Mouse (Mus musculus): ENCODE results near the gene Tenm2.

DNA sequence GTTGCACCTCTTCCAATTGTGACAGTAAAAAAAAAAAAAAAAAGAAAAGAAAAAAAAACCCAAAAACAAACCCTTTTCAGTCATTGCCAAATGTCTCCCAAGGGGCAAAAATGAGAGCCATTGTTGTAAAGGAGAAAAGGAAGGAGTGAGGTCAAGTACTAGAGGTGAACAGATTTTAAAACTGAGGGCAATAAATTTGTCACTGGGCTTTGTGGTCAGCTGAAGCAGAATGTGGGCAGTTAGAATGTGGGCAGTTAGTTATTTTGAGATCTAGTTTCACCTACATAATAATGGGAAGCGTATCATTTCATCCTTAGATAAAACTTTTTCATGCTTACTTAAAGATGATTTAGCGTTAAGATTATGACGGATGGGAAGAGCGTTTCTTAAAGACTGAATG, 1016.2 kb downstream of the Tenm2 start:
- TF ChIP-seq NRF1 (IDR thresholded peaks at IDR 0.05; ENCODE audit: insufficient read depth, low read depth, low read length, poor library complexity, severe bottlenecking), result no peak
- TF ChIP-seq ZMIZ1 (IDR thresholded peaks at IDR 0.05; ENCODE audit: low read depth, low read length), result no peak
- no peak for TF ChIP-seq POLR2A (IDR thresholded peaks at IDR 0.05; ENCODE audit: control insufficient read depth in 1 of 2, insufficient read depth in 1 of 2, low read depth in 1 of 2, low read length in 2 of 2, poor library complexity in 1 of 2)
- no peak for TF ChIP-seq ELF1 (IDR thresholded peaks at IDR 0.05; ENCODE audit: low read depth, low read length)
- no peak for TF ChIP-seq USF2 (IDR thresholded peaks at IDR 0.05; ENCODE audit: borderline replicate concordance in 1 of 2, insufficient read depth in 1 of 2, low read depth in 1 of 2, low read length in 2 of 2)
- TF ChIP-seq CTCF (IDR thresholded peaks at IDR 0.05 in 2 of 3, conservative IDR thresholded peaks at IDR 0.05 in 1 of 3; ENCODE audit: control insufficient read depth in 1 of 3, insufficient read depth in 1 of 3, low read depth in 2 of 3, low read length in 3 of 3, poor library complexity in 1 of 3, severe bottlenecking in 1 of 3), result no peak
- no peak for TF ChIP-seq TAL1 (IDR thresholded peaks at IDR 0.05; ENCODE audit: low read length)
- TF ChIP-seq CHD2 (IDR thresholded peaks at IDR 0.05; ENCODE audit: low read length), result no peak
- no peak for TF ChIP-seq POLR2AphosphoS2 (IDR thresholded peaks at IDR 0.05; ENCODE audit: low read length)
- TF ChIP-seq UBTF (IDR thresholded peaks at IDR 0.05; ENCODE audit: borderline replicate concordance, insufficient read depth, low read depth, low read length), result no peak
- TF ChIP-seq JUND (IDR thresholded peaks at IDR 0.05; ENCODE audit: low read depth, low read length), result no peak
- TF ChIP-seq ZKSCAN1 (IDR thresholded peaks at IDR 0.05; ENCODE audit: low read depth, low read length), result no peak
- TF ChIP-seq RCOR1 (IDR thresholded peaks at IDR 0.05; ENCODE audit: low read depth, low read length), result no peak
- no peak for TF ChIP-seq E2F4 (IDR thresholded peaks at IDR 0.05; ENCODE audit: borderline replicate concordance, low read depth, low read length)

Data from MEL (cell line).